Mouse (Mus musculus): ENCODE data around the gene Thpo. TPM values are rescaled to one million over a fixed set of nuclear protein-coding genes. Genes with fewer than 3 reads are reported as not detected.

The Thpo gene
- polyA plus RNA-seq, 1 experiment from 2014 or later = 0.99 TPM

DNA sequence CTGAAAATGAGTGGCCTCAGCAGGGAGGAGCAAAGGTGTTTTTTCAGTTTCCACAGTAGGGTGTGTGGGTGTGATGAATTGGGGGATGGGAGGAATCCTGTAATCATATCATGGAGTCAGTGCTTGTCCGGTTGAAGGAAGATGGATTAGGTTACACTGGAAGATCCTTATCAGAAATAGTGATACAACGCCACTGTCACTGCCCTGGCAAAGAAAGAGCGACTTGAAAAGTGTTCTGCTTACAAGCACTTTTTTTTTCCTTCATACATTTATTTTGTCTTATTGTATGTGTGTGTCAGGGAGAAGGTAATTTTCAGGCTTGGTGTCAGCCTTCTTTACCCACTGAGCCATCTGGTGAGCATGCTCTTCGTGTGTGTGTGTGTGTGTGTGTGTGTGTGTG is 11.6 kb downstream of the Thpo start:
- Histone ChIP-seq H3K27ac (replicated peaks) (no peak overlapping the region), H3K27me3 (no peaks in the 10 kb centered on the region), H3K9ac (no peak overlapping the region), H3K9me3 (no peaks in the 10 kb centered on the region), H3K4me3 (no peak overlapping the region), H3K4me2 (no peak overlapping the region), H3K4me1 (replicated peaks) (peaks cover 8% of the 10 kb centered on the region), H3K36me3 (peaks cover 29% of the 10 kb centered on the region)
- no peak for ATAC-seq (ENCODE audit: low read depth)
- 80% methylated on average over 4 of the region's 4 CpGs for WGBS

DNA sequence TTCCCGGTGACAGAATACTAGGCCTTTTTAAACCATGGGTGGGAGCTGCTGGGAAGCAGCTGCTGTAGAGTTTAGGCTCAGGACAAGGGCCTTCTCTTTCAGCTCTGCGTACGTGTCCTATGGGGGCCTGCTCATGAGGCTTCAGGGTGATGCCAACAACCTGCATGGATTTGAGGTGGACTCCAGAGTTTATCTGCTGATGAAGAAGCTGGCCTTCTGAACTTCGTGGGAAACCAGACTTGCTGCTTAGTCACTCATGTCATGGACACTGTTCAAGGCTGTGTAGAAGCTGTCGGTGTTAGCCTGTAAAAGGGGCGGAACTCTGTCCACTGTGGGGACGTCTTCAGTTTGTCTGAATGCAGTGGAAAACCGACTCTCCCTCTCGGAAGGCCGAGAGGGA is 12.5 kb downstream of the Thpo start:
- Histone ChIP-seq H3K9me3 (no peaks in the 10 kb centered on the region), H3K27me3 (no peaks in the 10 kb centered on the region), H3K9ac (no peak overlapping the region), H3K36me3 (peaks cover 29% of the 10 kb centered on the region), H3K4me2 (no peak overlapping the region), H3K27ac (replicated peaks) (no peak overlapping the region), H3K4me3 (no peak overlapping the region), H3K4me1 (replicated peaks) (peaks cover 15% of the 10 kb centered on the region)
- 86% methylated on average over 10 of the region's 10 CpGs for WGBS
- ATAC-seq (ENCODE audit: low read depth) = no peak

DNA sequence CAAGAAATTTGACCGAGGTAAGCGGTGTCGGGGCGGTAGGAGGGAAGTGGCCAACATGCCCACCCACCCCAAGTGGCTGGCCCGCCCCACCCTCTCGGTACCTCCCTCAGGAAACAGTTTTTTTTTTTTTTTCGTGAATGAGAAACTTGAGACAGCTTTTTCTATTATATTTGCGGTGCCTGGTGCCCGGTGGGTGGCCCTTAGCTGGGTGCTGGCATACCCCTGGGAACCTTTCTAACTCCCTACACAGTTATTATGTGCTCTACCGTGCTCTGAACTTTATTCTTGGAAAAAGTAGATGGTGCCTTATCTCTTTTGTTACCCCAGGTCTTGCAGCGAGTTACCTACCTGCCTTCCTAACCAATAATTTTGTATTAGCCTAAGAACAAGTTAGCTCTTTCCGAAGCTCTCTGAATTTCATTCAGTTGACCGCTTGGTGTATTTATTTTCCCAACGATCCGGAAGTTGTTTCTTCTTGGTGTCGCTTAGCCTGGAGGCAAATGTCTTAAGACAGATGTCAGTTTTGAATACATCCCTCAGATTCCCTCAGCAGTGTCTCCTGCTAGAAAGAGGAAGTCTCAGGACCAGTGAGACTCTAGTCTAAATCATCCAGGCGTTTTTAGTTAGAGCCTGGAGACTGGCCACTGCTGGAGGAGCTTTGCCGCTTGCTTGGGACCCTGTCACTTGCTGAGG is 16.2 kb downstream of the Thpo start:
- peak overlapping the region; percentile 90 for H3K9ac ChIP-seq
- peak overlapping the region; percentile 93 for H3K27ac ChIP-seq (replicated peaks)
- H3K36me3 ChIP-seq = peaks cover 30% of the 10 kb centered on the region
- H3K4me3 ChIP-seq = peak overlapping the region; percentile 73
- peak overlapping the region; percentile 84 for H3K4me2 ChIP-seq
- no peaks in the 10 kb centered on the region for H3K9me3 ChIP-seq
- H3K27me3 ChIP-seq = no peaks in the 10 kb centered on the region
- 5% methylated on average over 18 of the region's 18 CpGs for WGBS
- peaks cover 47% of the 10 kb centered on the region for H3K4me1 ChIP-seq (replicated peaks)
- peak; percentile 7 for ATAC-seq (ENCODE audit: low read depth)

DNA sequence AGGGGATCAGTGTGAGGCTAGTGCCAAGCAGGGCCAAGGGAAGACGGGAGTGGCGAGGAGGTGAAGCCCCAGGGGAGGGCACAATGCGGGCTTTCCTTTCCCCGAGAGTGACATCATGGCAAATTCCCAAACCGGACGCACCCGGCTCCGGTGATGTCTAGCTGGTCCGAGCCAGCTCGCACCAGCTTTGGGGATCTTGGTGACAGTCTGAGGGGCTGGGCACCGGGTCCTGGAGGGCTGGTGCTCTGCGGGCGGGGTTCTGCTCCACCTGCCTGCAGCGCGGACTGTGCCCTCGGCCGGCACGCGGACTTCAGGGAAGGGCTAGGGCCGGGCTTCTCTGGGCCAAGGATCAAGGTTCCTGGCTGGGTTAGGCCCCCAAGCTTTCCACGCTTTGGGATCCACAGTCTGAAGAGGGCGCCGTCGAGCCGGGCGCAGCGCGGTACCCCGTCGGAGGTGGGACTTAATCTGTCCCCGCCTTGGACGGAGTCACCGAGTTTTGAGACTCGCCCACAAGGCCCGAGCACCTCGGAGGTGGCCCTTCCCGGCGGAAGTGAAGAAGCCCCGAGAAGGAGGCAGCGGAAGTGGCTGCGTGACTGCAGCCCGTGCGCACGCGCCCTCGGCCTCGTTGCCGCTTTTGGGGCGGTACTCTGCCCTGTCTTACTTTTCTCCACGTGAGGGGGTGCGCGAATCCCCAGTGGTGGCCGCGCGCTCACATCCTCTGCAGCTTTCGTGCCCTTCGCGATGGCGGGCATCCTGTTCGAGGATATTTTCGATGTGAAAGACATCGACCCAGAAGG is 16.9 kb downstream of the Thpo start, which contains the start of the genes Polr2h and Clcn2:
Gene Polr2h (plus strand): TSS at position 485 of the 797 bp plus-strand sequence.
Gene Clcn2 (minus strand): TSS at position 566 of the 797 bp plus-strand sequence.
- Histone ChIP-seq H3K4me1 (replicated peaks) (peaks cover 52% of the 10 kb centered on the region), H3K27ac (replicated peaks) (peak within 1 kb of the TSS; percentile 93), H3K9me3 (no peaks in the 10 kb centered on the region), H3K4me3 (peak within 1 kb of the TSS; percentile 73), H3K4me2 (peak within 1 kb of the TSS; percentile 84), H3K36me3 (peaks cover 35% of the 10 kb centered on the region), H3K9ac (peak within 1 kb of the TSS; percentile 90), H3K27me3 (no peaks in the 10 kb centered on the region)
- under 1% methylated on average over 62 of the region's 62 CpGs for WGBS
- peak; percentile 80 for ATAC-seq (ENCODE audit: low read depth)

DNA sequence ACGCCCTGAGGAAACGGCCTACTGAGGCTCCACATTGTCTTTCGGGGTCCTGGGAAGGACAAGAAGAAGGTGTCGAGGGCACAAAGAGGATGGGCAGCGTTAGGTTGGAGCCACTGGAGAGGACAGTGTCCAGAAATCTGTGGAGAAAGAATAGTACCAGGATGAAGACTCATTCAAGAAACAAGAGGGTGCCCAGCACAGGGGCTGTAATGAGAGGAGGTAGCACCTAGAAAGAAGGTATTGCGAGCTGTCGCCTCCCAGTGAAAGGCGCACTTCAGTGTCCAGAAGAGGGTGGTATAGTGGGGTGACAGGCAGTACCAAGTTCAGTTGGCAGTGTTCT is 17.5 kb downstream of the Thpo start:
- peak overlapping the region; percentile 90 for H3K9ac ChIP-seq
- H3K4me2 ChIP-seq = peak overlapping the region; percentile 84
- H3K27ac ChIP-seq (replicated peaks) = peak overlapping the region; percentile 93
- no peaks in the 10 kb centered on the region for H3K27me3 ChIP-seq
- H3K9me3 ChIP-seq = no peaks in the 10 kb centered on the region
- 1% methylated on average over 8 of the region's 8 CpGs for WGBS
- H3K4me1 ChIP-seq (replicated peaks) = peaks cover 52% of the 10 kb centered on the region
- H3K4me3 ChIP-seq = peak overlapping the region; percentile 73
- peak; percentile 24 for ATAC-seq (ENCODE audit: low read depth)
- peaks cover 35% of the 10 kb centered on the region for H3K36me3 ChIP-seq

DNA sequence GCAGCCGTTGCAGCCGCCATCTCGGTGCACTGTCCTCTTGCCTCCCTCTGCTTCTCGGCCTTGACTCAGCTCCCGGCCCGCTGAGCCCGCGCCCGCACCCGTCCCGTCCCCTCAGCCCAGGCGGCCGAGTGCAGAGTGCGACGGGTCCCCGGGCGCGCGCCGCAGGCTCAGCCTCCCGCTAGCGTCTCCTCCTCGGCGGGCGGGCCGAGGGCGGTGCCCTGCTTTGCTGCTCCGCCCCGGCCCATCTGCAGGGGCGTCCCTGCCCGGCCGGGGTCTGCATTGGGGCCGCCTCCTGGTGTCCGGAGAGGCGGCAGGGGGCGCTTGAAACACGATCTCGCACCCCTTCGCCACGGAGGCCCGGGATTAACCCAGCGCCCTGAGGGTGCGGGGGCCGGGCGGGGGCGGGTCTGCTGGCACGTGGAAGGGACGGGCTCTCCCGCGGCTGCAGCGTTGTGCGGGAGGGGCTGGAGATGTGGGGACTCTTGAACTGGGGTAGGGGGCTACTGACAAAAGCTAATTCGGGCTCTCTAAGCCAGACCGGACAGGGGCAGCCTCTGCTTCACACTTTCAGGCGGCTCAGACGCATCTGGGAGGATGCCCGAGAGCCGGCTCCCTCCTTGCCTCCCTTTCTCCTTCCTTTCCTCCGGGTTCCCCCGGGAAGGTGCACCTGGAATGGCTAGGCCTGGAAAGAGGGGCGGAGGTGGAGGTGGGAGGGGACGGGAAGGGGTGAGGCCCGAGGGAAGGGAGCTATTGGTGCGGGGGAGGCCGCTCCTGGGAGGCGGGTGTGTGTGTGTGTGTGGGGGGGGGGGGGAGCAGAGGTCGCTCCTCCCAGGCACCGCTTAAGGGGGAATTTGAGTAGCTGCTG is 18.1 kb downstream of the Thpo start:
- Histone ChIP-seq H3K27me3 (no peaks in the 10 kb centered on the region), H3K4me1 (replicated peaks) (peaks cover 52% of the 10 kb centered on the region), H3K36me3 (peaks cover 35% of the 10 kb centered on the region), H3K27ac (replicated peaks) (peak overlapping the region; percentile 93), H3K4me2 (peak overlapping the region; percentile 84), H3K9me3 (no peaks in the 10 kb centered on the region), H3K4me3 (peak overlapping the region; percentile 73), H3K9ac (peak overlapping the region; percentile 90)
- WGBS = 1% methylated on average over 66 of the region's 68 CpGs
- peak; percentile 84 for ATAC-seq (ENCODE audit: low read depth)

DNA sequence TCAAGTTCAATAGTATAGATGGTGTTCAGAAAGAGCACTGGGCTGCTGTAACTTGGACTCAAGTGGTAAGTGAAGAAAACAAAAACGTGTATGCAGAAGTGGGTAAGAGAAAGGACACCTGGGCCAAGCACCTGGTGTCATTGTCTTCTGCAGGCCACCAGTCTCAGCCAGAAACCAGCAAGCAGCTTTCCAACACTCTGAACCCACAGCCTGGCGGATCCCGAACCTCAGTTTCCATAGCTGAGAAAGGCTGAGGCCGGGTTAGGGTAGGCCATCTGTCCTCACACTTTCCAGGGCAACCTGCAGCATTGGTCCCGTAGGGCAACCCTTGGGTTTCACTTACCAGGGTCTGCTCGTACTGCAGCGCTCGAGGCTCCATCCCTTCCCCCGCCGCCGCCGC is 18.7 kb downstream of the Thpo start:
- WGBS = 1% methylated on average over 12 of the region's 12 CpGs
- Histone ChIP-seq H3K4me3 (peak overlapping the region; percentile 73), H3K27ac (replicated peaks) (peak overlapping the region; percentile 93), H3K9me3 (no peaks in the 10 kb centered on the region), H3K36me3 (peaks cover 35% of the 10 kb centered on the region), H3K4me1 (replicated peaks) (peaks cover 52% of the 10 kb centered on the region), H3K4me2 (peak overlapping the region; percentile 84), H3K27me3 (no peaks in the 10 kb centered on the region), H3K9ac (peak overlapping the region; percentile 90)
- ATAC-seq (ENCODE audit: low read depth) = no peak

DNA sequence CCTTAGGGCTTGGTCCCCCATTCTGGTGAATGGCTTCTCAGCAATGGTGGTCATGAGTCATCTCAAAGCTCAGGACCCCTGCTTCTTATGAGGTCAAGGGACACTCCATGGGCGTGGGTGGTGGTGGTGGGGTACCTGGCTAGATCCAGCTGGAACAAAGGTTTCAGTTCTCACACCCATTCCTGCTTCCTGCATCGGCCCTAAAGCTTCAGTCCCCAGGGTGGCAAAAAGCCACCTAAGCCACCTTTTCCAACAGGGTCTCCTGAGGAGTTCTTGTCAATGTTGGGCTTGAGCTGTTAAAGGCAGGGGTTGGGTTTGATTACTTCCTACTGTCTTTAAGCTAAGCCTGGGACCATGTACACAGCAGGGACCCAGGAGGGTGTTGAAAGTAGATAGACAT is 19.1 kb downstream of the Thpo start:
- peaks cover 35% of the 10 kb centered on the region for H3K36me3 ChIP-seq
- 0 out of 2 replicates have a peak overlapping the region, but pooled peaks have one; percentile 93 for H3K27ac ChIP-seq (replicated peaks)
- peaks cover 52% of the 10 kb centered on the region for H3K4me1 ChIP-seq (replicated peaks)
- 50% methylated on average over 2 of the region's 2 CpGs for WGBS
- H3K27me3 ChIP-seq = no peaks in the 10 kb centered on the region
- H3K9me3 ChIP-seq = no peaks in the 10 kb centered on the region
- peak overlapping the region; percentile 84 for H3K4me2 ChIP-seq
- peak overlapping the region; percentile 73 for H3K4me3 ChIP-seq
- peak overlapping the region; percentile 90 for H3K9ac ChIP-seq
- ATAC-seq (ENCODE audit: low read depth) = no peak

DNA sequence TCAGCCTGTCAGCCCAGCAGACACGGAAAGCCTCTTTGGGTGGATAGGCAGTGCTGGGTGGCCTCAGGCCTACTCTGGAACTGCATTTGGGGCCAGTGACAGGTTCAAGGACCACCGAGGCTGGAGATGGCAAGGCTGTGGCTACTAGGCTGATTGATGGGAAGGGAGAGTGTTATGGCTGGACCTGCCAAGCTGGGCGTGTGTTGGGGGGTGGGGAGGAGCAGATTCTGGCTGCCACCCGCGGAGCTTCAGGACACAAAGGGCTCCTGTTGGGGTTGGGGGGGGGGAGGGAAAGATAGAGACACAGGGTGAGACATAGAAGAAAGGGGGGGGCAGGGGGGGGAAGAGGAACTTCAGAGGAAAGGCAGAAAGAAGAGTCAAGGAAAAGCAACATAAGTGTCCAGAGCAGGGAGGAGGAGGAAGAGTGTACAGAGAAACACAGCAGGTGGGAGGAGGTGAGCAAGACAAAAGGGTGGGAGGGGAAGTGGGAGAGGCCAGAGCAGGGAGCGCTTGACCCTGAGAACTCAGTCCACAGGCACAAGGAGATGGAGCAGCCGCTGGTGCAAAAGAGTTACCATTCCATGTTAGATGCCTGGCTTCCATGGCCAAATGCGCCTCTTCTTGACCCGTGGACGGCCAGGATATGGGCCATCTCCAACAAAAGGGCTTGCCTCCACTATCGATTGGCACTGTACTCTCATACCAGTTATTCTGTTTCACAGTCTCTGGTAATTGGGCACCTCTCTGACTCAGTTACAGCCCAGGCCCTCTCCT is 19.8 kb downstream of the Thpo start:
- Histone ChIP-seq H3K4me2 (peak overlapping the region; percentile 84), H3K27me3 (no peaks in the 10 kb centered on the region), H3K4me3 (peak overlapping the region; percentile 73), H3K4me1 (replicated peaks) (peaks cover 56% of the 10 kb centered on the region), H3K9me3 (no peaks in the 10 kb centered on the region), H3K27ac (replicated peaks) (no peak overlapping the region), H3K9ac (peak overlapping the region; percentile 90), H3K36me3 (peaks cover 38% of the 10 kb centered on the region)
- no peak for ATAC-seq (ENCODE audit: low read depth)
- 19% methylated on average over 11 of the region's 11 CpGs for WGBS

DNA sequence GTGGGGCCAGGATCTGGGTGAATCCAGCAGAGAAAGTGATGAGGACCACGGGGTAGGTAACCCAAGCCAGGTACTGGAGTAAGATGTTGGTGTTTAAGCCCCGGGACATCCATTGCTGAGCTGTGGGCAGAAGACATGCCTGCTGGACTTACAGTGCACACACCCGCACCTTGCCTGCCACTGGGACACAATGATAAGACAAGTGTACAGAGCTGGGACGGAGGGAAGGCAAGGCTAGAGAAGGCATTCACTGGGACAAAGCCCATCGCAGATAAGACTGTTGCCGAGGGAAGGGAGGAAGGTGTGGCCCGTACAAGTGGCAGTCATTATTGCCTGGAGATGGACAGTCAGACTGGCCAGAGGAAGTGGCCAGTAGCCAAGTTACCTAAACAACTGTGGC is 21.4 kb downstream of the Thpo start:
- Histone ChIP-seq H3K27me3 (no peaks in the 10 kb centered on the region), H3K9me3 (no peaks in the 10 kb centered on the region), H3K36me3 (peaks cover 53% of the 10 kb centered on the region), H3K9ac (no peak overlapping the region; the same call in 1 of the 2 replicates), H3K4me2 (no peak overlapping the region), H3K4me3 (no peak overlapping the region), H3K4me1 (replicated peaks) (peaks cover 49% of the 10 kb centered on the region), H3K27ac (replicated peaks) (no peak overlapping the region)
- WGBS = 89% methylated on average over 7 of the region's 7 CpGs
- no peak for ATAC-seq (ENCODE audit: low read depth)

DNA sequence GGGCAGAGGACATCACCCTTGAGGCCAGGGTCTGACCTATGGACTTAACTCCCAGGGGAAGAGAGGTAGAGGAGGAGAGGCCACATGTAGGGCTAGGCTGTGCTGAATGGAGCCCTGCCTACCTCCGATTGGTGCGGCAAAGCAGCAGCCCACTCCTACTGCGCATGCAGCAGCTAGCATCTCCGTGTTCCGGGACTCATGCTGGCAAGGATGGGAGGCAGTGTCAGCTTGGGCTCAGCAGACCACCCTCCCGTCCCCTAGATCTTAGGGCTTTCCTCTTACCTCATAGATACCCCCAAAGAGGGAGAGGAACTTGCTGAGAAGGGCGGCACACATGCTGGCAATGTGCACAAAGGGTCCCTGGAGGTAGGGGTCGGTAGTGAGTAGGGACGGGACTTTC is 22.1 kb downstream of the Thpo start:
- peaks cover 47% of the 10 kb centered on the region for H3K4me1 ChIP-seq (replicated peaks)
- no peaks in the 10 kb centered on the region for H3K27me3 ChIP-seq
- no peak overlapping the region for H3K4me2 ChIP-seq
- no peak for ATAC-seq (ENCODE audit: low read depth)
- WGBS = 73% methylated on average over 9 of the region's 9 CpGs
- H3K36me3 ChIP-seq = peaks cover 60% of the 10 kb centered on the region
- H3K27ac ChIP-seq (replicated peaks) = no peak overlapping the region
- H3K4me3 ChIP-seq = no peak overlapping the region
- no peaks in the 10 kb centered on the region for H3K9me3 ChIP-seq
- H3K9ac ChIP-seq = no peak overlapping the region

Data from neural tube, embryonic 13.5 days (tissue).